ENCODE assay signal across 24 mouse cellular contexts in genomic region chr13:34120536-34120935, GRCm38 (mm10). TPM values are rescaled to one million over a fixed set of nuclear protein-coding genes. Genes with fewer than 3 reads are reported as not detected.
DNase-seq lines count a peak whose midpoint lies in the region; ATAC-seq and TF ChIP-seq lines count a peak whose summit lies in the region.
"Had no signal": no experiment of that assay in that cellular context is flagged by ENCODE, and none has a peak within 500 bp of the region (broad histone marks: within the 10 kb centered on the region; RNA-seq: fewer than 3 reads in every experiment).

No protein-coding gene starts in this region.

- H3K4me2 ChIP-seq in intestine, embryonic 15.5 days (replicated peaks), result no peak overlapping the region
- H3K4me2 ChIP-seq in intestine, postnatal 0 days (replicated peaks; ENCODE audit: low read depth), result no peak overlapping the region
- no peak overlapping the region for H3K4me2 ChIP-seq in forebrain, embryonic 13.5 days
- H3K4me2 ChIP-seq: embryonic facial prominence, embryonic 13.5 days; embryonic facial prominence, embryonic 15.5 days; forebrain, embryonic 12.5 days; forebrain, embryonic 15.5 days had no signal

- no peaks in the 10 kb centered on the region for H3K36me3 ChIP-seq in intestine, embryonic 15.5 days
- H3K36me3 ChIP-seq in intestine, postnatal 0 days (ENCODE audit: control insufficient read depth, insufficient read depth), result no peaks in the 10 kb centered on the region
- peaks cover 51% of the 10 kb centered on the region for H3K36me3 ChIP-seq in forebrain, embryonic 13.5 days (ENCODE audit: poor library complexity, severe bottlenecking)

- H3K9me3 ChIP-seq in intestine, embryonic 15.5 days, result no peaks in the 10 kb centered on the region
- H3K9me3 ChIP-seq in intestine, postnatal 0 days (ENCODE audit: control insufficient read depth), result no peaks in the 10 kb centered on the region
- H3K9me3 ChIP-seq in forebrain, embryonic 13.5 days (replicated peaks), result no peaks in the 10 kb centered on the region
- H3K9me3 ChIP-seq: embryonic facial prominence, embryonic 13.5 days; embryonic facial prominence, embryonic 15.5 days; forebrain, embryonic 10.5 days; forebrain, embryonic 12.5 days; forebrain, embryonic 15.5 days had no signal

- DNase-seq in thymus, postnatal 4 days, result peak; percentile 5
- DNase-seq in thymus, postnatal 10 days (ENCODE audit: low spot score in 2 of 2), result no peak
- DNase-seq: adrenal gland, adult 2 months; adrenal gland, postnatal 10 days; adrenal gland, postnatal 25 days; cerebellum, adult 11 months; cerebellum, adult 18-20 months; cerebellum, adult 8-10 months; cerebellum, adult 9-11 months; cerebellum, postnatal 14 days; cerebellum, postnatal 36 days; embryo, embryonic 11 days; forebrain, postnatal 0 days had no signal

- no peaks in the 10 kb centered on the region for H3K27me3 ChIP-seq in intestine, embryonic 15.5 days (replicated peaks)
- no peaks in the 10 kb centered on the region for H3K27me3 ChIP-seq in intestine, postnatal 0 days (replicated peaks; ENCODE audit: control insufficient read depth, insufficient read depth, low read length)
- no peaks in the 10 kb centered on the region for H3K27me3 ChIP-seq in forebrain, embryonic 13.5 days
- H3K27me3 ChIP-seq: embryonic facial prominence, embryonic 13.5 days; embryonic facial prominence, embryonic 15.5 days; forebrain, embryonic 12.5 days; forebrain, embryonic 15.5 days; Patski had no signal

- no peaks in the 10 kb centered on the region for H3K4me1 ChIP-seq in intestine, embryonic 15.5 days (replicated peaks)
- 0 out of 2 replicates have a peak, but pooled peaks cover 12% of the 10 kb centered on the region for H3K4me1 ChIP-seq in intestine, postnatal 0 days (replicated peaks; ENCODE audit: control insufficient read depth, insufficient read depth, low read length)
- H3K4me1 ChIP-seq in forebrain, embryonic 13.5 days, result peaks cover 33% of the 10 kb centered on the region

- WGBS in intestine, embryonic 15.5 days, result 66% methylated on average over 2 of the region's 2 CpGs
- 63% methylated on average over 2 of the region's 2 CpGs for WGBS in intestine, postnatal 0 days
- 100% methylated on average over 2 of the region's 2 CpGs for WGBS in forebrain, embryonic 13.5 days

- peak; percentile 76 for ATAC-seq in intestine, embryonic 15.5 days
- peak; percentile 69 for ATAC-seq in intestine, postnatal 0 days
- no peak for ATAC-seq in activated CD4-positive, CD25-positive, alpha-beta regulatory T cell, adult 4 months
- ATAC-seq in forebrain, embryonic 13.5 days, result no peak
- ATAC-seq: forebrain, embryonic 15.5 days; forebrain, postnatal 0 days; Patski had no signal

- no peak overlapping the region for H3K9ac ChIP-seq in intestine, embryonic 15.5 days
- no peak overlapping the region for H3K9ac ChIP-seq in intestine, postnatal 0 days (ENCODE audit: low read depth, low read length)
- H3K9ac ChIP-seq in forebrain, embryonic 13.5 days, result no peak overlapping the region
- H3K9ac ChIP-seq: embryonic facial prominence, embryonic 13.5 days; embryonic facial prominence, embryonic 15.5 days; forebrain, embryonic 12.5 days; forebrain, embryonic 15.5 days; forebrain, postnatal 0 days had no signal

- no peak overlapping the region for H3K4me3 ChIP-seq in intestine, embryonic 15.5 days (replicated peaks)
- H3K4me3 ChIP-seq in intestine, postnatal 0 days (ENCODE audit: low read depth, low read length), result no peak overlapping the region
- H3K4me3 ChIP-seq in forebrain, embryonic 13.5 days, result no peak overlapping the region
- H3K4me3 ChIP-seq: embryonic facial prominence, embryonic 13.5 days; embryonic facial prominence, embryonic 15.5 days; erythroblast, embryonic 14.5 days; forebrain, embryonic 10.5 days; forebrain, embryonic 12.5 days; forebrain, embryonic 15.5 days had no signal

- no peak for TF ChIP-seq CTCF in intestine, postnatal 0 days (IDR thresholded peaks at IDR 0.05; ENCODE audit: low read depth)

- H3K27ac ChIP-seq in intestine, embryonic 15.5 days, result no peak overlapping the region
- H3K27ac ChIP-seq in intestine, postnatal 0 days (ENCODE audit: low read depth, low read length), result no peak overlapping the region
- no peak overlapping the region for H3K27ac ChIP-seq in forebrain, embryonic 13.5 days
- H3K27ac ChIP-seq: embryonic facial prominence, embryonic 13.5 days; embryonic facial prominence, embryonic 15.5 days; forebrain, embryonic 10.5 days; forebrain, embryonic 12.5 days; forebrain, embryonic 15.5 days had no signal

RNA-seq across cellular contexts. Expression of gene Tubb2b, which starts 9.7 kb away (rescaled TPM):
- 33.5 and 34.2 TPM in 2 replicates for polyA plus RNA-seq in intestine, embryonic 15.5 days (2015; fragmentation: Nextera tagmentation; extraction: Ambion mirVana)
- 14.1 and 15.4 TPM in 2 replicates for polyA plus RNA-seq in intestine, postnatal 0 days (2015; fragmentation: Nextera tagmentation; extraction: Ambion mirVana)
- polyA plus RNA-seq in activated CD4-positive, CD25-positive, alpha-beta regulatory T cell, adult 4 months (2017; shearing (Covaris generic)), result 1 to 10 TPM in 1 of 2 experiments, under 1 TPM in 1; 0.69 to 1.0 TPM
- 559 and 618 TPM in 2 replicates for polyA plus RNA-seq in forebrain, embryonic 13.5 days (2015; fragmentation: Nextera tagmentation; extraction: Ambion mirVana)

RNA-seq across cellular contexts. Expression of gene Psmg4, which starts 42.2 kb away (rescaled TPM):
- 71.3 and 88.2 TPM in 2 replicates for polyA plus RNA-seq in intestine, embryonic 15.5 days (2015; fragmentation: Nextera tagmentation; extraction: Ambion mirVana)
- polyA plus RNA-seq in intestine, postnatal 0 days (2015; fragmentation: Nextera tagmentation; extraction: Ambion mirVana), result 62.8 and 69.8 TPM in 2 replicates
- 10 to 100 TPM; 51.0 to 57.8 TPM for polyA plus RNA-seq in activated CD4-positive, CD25-positive, alpha-beta regulatory T cell, adult 4 months (2017; shearing (Covaris generic))
- 121 and 128 TPM in 2 replicates for polyA plus RNA-seq in forebrain, embryonic 13.5 days (2015; fragmentation: Nextera tagmentation; extraction: Ambion mirVana)

RNA-seq across cellular contexts. Expression of gene Tubb2a, which starts 42.7 kb away (rescaled TPM):
- polyA plus RNA-seq in intestine, embryonic 15.5 days (2015; fragmentation: Nextera tagmentation; extraction: Ambion mirVana), result 170 TPM in 2 replicates
- polyA plus RNA-seq in intestine, postnatal 0 days (2015; fragmentation: Nextera tagmentation; extraction: Ambion mirVana), result 218 and 292 TPM in 2 replicates
- 1 to 10 TPM; 4.7 to 5.4 TPM for polyA plus RNA-seq in activated CD4-positive, CD25-positive, alpha-beta regulatory T cell, adult 4 months (2017; shearing (Covaris generic))
- polyA plus RNA-seq in forebrain, embryonic 13.5 days (2015; fragmentation: Nextera tagmentation; extraction: Ambion mirVana), result 761 and 874 TPM in 2 replicates

Comparison
In these comparisons a context has a peak if more than half of its experiments do, and no peak if none do; other contexts are left out.
1. ATAC-seq: peak in intestine, embryonic 15.5 days (single experiment) and intestine, postnatal 0 days (single experiment); none in activated CD4-positive, CD25-positive, alpha-beta regulatory T cell, adult 4 months (single experiment) and forebrain, embryonic 13.5 days (single experiment).
2. RNA of gene Tubb2b, which starts 9.7 kb away (polyA plus RNA-seq): 559 to 618 TPM in forebrain, embryonic 13.5 days; 33.5 to 34.2 TPM in intestine, embryonic 15.5 days, 14.1 to 15.4 TPM in intestine, postnatal 0 days and 0.69 to 1.0 TPM in activated CD4-positive, CD25-positive, alpha-beta regulatory T cell, adult 4 months; every median in the first group is over 10 times any median in the second.
3. RNA of gene Tubb2a, which starts 42.7 kb away (polyA plus RNA-seq): 761 to 874 TPM in forebrain, embryonic 13.5 days, 218 to 292 TPM in intestine, postnatal 0 days and 170 TPM in intestine, embryonic 15.5 days; 4.7 to 5.4 TPM in activated CD4-positive, CD25-positive, alpha-beta regulatory T cell, adult 4 months; every median in the first group is over 10 times any median in the second.